Mouse (Mus musculus): Measurements from ENCODE around the gene Ebpl.

Ebpl gene

DNA sequence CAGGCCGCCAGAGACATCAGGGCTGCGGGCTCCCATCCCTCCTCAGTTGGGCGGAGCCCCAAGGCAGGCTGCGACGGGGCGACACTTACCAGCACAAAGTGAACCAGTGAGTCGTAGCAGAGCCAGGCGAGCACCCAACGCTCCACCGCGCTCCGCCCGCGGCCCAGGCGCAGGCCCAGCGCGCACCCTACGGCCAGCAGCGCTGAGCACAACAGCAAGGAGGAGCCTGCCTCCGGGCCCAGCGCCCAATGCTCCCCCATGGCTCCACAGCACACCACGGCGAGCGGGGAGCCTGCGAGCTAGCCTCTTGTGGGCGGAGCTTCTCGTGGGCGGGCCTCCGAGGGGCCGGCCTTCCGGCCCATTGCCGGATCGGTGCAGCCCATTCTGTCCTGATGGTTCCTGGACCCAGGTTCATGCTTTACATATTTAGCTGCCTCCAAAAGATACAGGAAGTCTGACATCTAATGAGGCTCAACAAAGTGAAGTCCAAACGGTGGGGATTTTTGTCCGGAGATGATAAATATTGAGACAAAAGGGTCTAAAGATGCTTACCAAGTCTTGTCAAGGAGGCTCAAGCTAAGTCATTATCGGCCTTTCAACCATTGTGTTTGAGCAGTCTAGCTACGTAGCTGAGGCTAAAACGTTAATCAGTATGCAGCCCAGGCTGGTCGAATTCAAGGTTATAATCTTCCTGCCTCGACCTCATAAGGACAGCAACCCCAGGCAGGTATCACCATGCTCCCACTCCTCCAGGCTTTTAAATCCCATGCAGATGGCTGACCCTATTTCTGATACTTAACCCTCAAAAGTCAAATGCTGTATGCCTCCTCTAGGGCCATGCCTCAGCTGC lies at the start of gene Ebpl:
TSS of gene Ebpl (minus strand) at position 309 of the 850 bp plus-strand sequence.
- peak; percentile 92 to 95 for DNase-seq

DNA sequence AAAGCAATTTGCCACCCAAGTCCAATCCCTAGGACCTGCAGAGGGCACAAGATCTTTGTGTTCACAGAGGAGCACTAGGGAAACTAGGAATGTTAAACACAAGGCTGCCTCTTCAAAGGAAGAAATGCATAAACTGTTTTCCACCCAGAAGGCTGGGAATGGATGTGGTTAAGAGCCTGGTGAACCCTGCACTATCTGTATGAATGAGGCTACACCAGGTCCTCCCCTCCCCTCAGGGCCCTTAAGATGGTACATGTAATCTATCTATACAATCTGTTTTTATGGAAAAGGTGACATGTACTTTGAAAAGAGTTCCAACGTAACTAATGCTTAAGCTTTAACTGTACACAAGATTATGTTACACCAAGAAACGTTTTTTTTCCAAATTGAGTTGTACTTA lies 49.8 kb upstream of the Ebpl start:
- no peak for DNase-seq

DNA sequence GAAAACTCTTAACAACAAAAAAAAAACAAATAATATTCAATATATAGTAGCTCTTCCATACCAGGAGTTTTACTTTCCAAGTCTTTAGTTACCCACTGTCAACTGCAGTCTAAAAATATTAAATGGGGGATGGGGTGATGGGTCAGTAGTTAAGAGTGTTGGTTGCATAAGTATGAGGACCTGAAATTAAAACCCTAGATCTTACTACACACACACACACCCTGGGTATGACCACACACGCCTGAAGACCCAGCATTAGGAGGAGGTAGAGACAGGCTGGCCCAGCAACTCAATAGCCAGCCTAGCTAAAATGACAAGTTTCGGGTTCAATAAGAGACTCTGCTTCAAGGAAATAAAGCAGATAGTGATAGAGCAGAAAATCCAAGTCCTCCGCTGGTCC lies 46.8 kb upstream of the Ebpl start:
- DNase-seq, result no peak

DNA sequence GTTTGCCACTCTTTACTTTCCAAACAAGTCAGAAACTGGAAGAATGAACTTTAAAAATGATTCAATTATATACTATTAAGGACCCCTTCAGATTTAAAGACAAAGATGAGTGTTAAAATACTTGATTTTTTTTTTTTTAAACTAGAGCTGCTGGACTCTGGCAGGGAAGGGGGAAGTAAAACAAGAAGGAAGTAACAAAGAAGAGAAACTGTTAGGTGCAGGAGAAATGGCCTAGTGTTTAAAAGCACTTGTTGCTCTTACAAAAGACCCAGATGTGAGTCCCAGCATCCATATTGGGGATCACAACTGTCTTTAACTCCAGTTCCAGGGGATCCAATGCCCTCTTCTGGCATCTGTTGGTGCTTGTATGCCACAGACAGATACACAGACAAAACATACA lies 45.5 kb upstream of the Ebpl start:
- DNase-seq, result no peak

DNA sequence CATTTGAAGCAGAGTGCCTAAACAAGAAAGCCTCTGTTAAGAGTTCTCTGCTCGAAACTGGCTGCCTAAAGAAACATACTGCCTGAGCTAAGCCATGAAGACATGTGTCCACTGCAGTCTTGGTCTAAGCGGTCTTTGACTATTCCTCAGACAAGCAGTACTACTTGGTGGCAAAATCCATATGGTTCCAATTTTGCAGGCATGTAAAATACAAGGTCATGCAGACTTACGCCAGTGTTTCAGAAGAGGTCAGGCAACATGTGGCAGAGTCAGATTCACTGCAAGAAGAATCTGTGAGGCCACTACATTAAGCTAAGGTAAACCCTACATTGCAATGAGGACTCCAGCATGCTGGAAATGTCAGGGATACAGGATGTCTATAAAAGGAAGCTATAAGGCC lies 44.7 kb upstream of the Ebpl start:
- no peak for DNase-seq

DNA sequence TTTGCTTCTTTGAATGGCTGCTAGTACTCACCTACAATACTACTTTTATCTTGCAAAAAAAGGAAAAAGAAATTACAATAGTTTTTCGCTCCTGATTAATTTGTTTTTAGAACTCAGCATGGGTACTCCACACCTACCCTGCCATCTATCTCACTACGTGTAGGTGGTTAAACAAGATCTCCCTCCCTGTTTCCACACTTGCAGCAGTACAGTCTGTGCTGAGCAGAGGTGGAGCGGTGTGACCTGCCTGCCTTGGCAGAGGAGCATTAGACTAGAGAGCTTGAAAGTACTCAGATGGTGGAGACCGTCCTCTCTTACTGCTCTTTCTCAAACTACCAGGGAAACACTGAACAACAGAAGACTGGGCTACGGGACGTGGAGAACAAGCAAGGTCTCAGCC lies 34.5 kb upstream of the Ebpl start:
- no peak for DNase-seq

DNA sequence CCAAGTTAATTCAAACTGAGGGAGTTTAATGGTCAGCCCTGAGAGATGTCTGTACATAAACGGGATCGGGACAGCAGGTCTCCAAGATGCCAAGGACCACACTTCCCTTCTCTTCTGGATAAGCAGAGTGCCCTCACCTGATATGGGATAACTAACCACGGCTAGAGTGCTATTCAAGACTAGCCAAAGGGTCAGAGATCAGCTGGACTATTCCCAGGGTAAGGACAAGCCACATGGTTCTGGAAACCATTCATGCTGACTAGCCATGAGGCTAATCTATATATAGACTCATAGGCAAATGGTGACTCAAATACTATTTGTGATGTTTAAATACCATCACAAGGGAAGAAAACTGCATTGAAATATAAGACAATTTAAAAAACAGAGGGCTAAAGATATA lies 30.3 kb upstream of the Ebpl start:
- DNase-seq, result no peak

DNA sequence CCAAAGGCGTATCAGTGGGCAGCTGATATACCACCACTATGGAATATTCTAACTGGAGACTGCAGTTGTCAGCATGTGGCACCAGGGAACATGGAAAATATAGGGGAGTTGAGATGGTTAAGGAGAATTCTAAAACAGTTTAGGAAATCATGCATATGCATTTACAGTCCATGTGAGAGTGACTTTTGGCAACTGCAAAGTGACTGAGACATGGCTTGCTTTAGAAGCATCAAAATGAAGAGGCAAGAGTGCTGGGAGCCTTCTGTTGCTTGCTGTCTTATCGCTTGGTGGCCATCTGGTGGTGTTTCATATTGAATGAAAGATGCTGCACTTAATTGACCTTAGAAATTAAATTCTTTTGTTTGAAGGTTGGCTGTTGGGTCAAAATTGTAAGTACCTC lies 7.1 kb upstream of the Ebpl start:
- no peak for DNase-seq

DNA sequence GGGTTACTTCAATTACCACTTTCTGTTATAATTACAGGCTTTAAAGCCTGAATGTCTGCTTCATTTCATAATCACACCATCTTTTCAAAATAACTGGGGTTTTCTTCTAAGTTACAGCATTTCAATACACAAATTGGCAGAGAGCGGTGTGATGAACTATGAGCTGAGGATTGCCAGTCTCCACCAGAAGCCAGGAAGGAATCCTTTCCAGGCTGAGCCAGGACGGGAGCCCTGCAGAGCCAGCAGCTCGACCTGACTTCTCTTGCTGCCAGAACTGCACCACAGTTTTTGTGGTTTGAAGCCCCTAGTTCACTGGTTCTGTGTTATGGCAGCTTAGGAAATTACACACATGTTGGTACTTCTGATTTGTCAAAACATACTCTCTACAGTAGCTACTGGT lies 4.4 kb upstream of the Ebpl start:
- DNase-seq, result no peak

DNA sequence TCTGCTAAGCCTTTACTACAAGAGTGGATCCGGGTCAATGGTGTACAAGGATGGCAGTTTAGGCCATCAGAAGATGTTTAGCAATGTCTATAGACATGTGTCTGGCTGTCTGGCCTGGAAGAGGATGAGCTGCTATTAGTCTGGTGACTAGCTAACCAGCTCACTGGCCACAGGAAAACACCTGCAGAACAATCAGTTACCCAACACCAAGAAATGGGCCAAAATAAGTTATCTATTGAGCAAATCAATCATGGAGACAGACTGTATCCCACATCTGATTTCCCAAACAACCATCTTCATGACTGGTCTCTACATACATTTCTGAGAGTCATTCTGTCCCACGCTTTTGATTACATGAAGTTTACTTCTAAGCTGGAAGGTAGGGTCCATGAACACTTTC lies 3.5 kb upstream of the Ebpl start:
- DNase-seq, result no peak

DNA sequence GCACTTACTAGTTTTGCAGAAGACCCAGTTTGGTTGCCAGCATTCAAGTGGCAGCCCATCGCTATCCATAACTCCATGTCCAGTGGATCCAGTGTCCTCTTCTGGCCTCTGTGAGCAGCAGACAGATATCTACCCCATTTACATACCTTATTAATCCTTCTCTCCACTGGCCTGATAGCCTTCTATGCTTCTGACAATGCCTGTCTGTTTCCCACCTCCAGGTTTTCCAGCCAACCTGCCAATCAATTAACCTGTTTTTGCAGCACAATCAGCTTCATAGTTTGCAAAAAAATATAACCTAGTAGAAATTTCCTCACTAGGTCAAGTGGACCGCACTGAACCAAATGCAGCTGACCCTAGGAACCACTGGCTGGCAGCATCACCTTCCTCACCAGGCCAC lies 2.0 kb upstream of the Ebpl start:
- no peak for DNase-seq

DNA sequence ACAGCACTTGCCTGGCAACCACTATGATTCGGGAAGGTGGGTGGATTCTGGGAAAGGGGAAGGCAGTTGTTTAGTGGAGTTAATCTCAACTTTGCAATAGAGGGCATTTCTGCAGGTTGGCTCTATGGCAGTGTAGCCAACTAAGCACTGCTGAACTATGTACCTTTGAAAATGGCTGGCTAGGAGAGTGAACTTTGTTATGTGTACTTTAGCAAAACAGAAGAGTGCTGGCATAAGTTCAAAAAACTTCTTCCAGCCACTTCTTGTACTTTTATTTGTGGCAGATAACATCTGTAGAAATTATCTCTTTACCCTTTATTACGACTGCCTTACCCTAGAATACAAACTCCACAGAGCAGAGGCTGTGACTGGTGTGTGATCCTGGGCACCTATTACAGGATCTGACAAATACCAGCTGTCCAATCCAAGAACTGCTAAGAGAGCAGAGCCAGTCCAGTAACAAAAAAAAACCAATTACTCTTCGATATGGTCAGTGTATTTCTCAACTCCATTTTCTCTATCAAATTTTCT lies 807 bp upstream of the Ebpl start:
- no peak for DNase-seq

DNA sequence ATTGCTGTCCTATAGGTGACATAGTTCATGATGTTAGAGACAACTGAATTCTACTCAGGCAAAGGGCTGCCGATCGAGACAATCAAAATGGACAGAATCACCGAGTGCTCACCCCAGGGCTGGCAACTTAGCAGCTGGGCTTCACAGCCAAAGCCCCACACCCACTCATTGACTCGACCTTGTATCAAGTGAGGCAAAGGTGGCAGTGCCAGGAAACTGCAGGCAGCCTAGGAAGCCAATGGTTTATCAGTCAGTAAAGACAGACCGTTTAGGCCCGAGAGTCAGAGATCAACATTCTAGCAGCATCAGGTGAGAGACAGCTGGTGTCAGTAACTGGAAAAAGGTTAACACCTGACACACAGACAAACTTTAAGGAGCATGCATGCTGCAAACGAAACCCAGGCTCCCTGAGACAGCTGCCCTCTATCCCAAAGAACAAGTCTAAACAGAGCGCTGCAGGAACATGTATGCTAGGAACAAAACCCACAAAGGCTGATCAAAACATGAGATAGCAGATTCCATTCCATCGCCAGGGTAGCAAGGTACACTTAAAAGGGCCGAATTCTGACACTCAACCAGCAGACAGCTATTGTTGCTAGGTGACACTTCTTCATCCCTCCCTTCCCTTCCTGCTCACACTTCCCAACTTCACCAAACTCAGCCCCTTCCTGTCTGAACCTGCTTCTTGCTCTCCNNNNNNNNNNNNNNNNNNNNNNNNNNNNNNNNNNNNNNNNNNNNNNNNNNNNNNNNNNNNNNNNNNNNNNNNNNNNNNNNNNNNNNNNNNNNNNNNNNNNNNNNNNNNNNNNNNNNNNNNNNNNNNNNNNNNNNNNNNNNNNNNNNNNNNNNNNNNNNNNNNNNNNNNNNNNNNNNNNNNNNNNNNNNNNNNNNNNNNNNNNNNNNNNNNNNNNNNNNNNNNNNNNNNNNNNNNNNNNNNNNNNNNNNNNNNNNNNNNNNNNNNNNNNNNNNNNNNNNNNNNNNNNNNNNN lies 5.7 kb downstream of the Ebpl start:
- no peak for DNase-seq

DNA sequence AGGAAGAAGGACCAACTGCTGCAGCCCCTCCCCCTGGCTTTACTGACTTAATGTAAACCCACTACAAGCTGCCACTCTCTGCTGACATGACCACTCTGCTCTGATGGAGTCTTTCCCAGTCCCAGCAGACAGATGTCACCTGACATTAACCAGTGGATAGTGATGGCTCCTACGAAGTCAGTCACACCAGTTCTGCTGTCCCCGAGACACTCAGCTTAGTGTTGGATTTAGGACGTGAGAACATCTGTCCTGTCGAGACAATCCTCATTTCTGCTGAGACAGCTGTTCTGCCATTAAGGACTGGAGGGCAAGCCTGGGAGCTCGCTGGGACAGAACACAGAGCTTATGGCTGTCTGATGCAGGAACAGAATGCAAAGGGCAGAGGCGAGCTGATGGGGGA lies 9.4 kb downstream of the Ebpl start:
- no peak for DNase-seq

DNA sequence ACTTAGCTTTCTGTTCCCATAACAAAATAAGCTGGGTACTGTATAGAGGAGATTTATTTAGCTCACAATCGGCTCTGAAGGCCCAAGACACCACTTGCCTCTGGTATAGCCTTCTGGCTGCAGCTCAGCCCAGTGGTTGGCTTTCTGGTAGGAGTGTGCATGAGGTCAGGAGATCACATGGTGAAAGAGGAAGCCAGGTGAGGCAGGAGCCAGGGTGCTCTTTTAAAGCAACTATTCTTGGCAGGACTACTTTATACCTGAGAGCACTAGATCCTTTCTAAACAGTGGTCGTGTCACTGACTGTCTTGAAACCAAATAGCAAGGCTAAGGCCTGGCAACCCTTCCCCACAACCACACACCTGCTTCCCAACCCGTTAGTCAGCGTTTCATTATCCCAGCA lies 10.4 kb downstream of the Ebpl start:
- DNase-seq, result no peak

DNA sequence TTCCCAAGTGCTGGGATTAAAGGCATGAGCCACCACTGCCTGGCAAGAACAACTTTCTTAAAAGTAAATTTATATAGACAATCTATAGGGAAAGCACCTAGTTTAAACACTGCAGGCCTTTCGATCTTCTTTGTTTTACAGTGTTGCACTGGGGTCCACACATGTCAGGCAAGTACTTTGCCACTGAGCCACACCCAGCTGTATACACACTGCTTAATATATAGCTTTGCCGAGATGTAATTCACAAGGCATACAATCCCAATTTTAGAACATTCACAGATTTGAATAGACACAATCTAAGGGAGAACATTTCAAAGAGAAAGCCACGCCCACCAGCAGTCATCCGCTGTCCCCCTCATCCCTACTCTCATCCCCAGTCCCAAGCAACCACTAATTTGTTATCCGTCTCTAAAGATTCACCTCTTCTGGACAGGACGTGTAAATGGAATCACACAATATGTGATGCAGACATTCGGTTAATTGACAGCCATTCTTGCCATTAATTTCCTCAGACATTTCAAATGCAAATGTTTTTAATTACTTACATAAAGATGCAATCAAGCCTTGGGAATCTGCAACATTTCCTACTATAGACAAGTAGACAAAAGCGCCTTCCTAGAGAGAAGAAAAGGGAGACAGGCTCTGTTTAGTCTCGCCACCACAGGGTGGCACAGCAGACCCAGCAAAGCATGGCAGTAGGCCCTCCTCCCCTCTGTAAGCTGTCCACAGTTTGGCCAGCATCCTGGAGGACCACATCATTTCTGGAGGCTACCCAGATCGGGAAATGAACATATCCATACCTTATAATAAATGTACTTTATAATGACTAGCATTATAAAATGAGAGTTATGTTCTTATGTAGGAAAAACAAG lies 13.2 kb downstream of the Ebpl start:
- DNase-seq, result no peak

DNA sequence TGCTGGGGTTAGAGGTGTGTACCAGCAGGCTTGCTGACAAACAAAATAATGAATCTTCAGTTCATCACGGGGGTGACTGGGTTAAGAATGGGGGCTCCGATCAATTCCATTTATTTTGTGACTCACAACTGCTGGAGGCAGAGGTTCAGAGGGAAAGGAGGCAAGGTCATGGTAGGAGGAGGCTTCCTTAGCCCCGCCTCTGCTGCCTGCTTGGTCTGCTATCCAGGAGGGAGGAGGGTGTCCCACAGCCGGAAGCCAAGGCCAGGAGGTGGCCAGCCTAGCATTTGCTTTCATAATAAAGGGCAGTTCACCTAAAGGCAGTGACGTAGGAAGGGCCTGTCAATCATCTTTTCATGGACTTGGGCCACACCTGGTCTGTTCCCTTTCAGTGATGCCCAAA lies 15.6 kb downstream of the Ebpl start:
- peak in 1 of 2 experiments; percentile 14 for DNase-seq

DNA sequence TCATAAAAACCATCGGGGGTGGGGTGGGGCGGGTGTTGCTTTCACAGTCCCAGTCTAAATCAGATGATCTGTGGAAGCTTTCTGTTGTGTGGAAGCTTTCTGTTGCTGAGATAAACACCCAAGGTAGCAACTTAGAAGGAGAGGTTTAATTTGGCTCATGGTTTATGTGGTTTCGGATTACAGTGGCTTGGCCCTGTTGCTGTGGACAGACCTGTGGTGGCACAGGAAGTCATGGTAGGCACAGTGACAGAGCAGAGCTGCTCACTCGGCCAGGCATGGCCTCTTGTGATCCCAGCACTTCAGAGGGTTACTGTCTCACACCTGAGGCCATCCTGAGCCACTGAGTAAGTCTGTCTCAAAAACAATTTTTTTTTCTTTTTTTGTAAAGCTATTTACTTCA lies 20.9 kb downstream of the Ebpl start:
- peak; percentile 4 to 20 for DNase-seq

DNA sequence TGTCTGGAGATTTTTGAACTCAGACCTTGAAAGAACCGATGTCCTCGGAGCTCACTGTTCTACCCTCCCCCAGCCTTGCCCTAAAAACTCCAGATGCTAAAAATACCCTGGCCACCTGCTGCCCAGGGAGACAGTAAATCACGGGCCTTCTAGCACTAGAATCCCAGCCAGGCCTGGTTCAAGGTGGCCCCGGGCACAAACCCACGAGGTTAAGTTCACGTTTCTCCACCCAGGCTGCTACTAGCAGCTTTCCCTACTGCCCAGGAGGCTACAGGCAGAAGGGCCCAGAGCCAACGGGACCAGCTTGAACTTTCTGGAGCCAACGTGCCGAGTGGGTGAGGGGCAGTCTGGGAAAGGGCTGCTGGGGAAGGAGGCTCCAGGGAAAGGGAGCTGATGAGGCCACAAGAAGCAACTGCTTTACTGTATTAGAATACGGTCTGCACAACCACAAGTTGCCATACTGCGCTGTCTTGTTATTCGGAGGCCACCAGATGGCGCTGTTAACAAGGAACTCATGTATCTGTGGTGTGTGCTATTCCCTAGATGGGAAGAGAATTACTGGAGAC lies 29.2 kb downstream of the Ebpl start:
- peak; percentile 63 to 74 for DNase-seq

DNA sequence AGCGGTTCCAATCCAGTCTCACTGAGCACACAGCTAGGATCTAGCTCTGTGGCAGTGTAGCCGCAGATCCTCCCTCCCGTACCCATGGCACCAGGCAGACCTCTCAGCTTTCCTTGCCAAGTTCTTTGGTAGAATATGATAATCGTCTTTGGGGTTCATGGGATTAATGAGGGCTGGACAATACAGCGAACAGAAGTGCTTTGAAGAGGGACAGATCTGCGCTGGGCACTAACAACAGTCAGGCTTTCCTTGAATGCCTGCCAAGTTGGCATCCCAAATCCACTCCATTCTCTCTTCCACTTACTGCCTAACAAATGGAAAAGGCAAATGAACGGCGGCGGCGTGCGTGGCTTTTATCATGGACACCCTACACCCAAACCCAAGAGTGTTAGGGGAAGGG lies 29.6 kb downstream of the Ebpl start:
- no peak for DNase-seq

DNA sequence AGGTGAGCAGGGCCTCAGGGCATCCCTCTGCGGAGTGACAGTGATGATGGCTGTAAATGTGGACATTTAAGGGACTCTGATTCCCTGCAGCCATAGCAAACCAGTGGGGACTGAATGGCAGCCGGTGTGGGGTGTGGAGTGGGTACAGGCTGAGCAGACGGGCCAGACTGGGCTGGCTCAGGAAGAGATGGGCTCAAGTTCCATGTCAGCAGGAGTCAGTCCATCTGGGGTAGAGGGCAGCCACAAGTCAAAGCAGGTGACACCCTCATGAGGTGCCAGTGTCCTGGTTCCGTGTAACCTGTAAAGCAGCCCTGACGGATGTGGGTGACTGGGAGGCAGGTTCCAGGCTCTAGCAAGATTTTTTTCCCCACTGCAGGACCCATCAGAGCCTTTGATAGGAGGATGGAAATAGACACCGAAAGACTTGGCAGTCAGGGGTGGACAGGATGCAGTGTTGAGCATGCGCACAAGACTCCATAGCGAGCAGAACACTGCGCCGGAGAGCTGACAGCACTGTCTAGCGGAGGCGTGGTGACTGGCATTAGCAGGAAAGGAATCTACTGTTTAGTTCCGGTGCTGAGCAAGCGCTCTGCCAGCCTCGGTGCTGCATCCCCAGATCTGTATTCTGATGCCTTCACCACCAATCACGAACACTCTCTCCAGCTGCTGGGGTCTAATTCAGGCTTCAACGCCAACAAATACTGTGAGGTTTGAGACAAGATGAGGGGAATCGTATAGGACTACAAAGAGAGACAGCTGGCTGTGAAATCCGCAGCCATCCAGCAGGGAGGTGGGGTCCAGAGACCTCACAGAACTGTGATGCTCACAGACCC lies 32.4 kb downstream of the Ebpl start:
- peak; percentile 56 to 63 for DNase-seq

Data from lung, adult 18-20 months (tissue).